Mouse (Mus musculus): ENCODE measurements around the gene Esrrg. TPM values are rescaled to one million over a fixed set of nuclear protein-coding genes. Genes with fewer than 3 reads are reported as not detected.

Esrrg gene
- total RNA-seq, 1 experiment from 2014 or later = not detected

DNA sequence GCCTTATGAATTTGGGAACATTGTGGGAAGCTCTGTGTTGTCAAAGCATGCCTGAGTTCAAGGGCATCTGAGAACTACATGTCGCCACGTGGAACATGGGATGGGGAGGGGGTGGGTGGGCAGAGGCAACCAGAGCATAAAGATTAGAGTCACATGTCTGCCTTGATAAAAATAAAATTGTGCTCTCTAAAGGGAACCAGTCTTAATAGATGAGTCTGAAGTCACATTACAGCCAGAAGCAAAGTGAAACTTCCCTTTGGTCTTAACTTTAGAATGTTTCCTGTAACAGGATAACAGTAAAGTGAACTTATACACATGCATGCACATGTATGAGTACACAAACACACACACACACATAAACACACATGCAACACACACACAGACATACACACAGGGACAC is 545.1 kb downstream of the Esrrg start:
- ATAC-seq (ENCODE audit: extremely low read depth, insufficient number of reproducible peaks, low FRiP score, poor library complexity, severe bottlenecking) = no peak

DNA sequence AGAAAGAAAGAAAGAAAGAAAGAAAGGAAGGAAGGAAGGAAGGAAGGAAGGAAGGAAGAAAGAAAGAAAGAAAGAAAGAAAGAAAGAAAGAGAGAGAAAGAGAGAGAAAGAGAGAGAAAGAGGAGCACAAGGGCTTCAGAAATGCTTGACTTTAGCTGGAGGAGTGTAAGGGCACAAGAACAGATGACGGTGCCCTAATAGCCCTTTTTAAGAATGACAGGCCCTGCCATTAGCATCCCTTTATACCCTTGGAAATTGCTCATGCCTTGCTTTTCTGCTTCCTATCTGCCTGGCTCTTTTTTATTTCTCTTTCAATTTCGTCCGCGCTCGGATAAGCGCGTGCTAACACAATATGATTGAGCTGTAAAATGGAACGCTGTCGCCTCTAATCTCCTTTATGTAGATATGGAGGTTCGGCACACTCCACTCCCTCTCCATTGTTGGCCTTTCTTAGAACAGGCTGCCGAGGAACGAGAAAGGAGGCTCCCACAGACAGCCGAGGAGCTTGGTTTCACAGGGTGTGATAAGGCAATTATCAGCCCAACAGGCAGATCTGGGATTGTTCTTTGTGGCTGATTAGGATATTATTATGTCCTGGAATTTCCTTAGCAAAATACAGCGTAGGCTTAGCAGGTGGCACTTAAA is 546.0 kb downstream of the Esrrg start:
- ATAC-seq (ENCODE audit: extremely low read depth, insufficient number of reproducible peaks, low FRiP score, poor library complexity, severe bottlenecking) = no peak

DNA sequence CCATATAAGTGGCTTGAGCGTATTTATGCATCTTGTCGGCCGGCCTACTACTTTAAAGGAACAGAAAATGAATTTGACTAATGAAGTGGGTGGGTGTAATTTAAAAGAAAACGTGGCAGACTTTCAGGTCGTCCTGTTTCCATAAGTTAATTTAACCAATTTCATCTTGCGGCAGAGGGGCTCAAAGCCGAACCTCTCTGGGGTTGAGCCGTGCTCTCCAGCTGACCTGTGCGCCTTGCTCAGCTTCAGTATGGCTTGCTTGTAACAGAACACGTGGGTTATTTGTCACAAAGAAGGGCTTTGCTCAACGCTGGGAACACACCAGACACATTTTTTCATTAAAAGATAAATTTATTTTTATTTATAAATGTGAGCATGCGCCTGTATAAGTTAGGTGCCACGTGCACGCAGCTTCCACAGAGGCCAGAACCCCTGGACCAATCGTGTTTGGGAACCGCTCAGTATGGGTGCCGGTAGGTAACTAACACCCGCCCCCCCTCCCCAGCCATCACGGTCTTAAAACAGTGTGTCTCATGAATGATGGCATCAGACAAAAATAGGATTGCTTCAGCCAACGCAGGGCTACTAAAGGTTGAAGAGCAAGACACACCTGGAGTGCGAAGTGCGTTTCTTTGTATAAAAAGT is 546.7 kb downstream of the Esrrg start:
- ATAC-seq (ENCODE audit: extremely low read depth, insufficient number of reproducible peaks, low FRiP score, poor library complexity, severe bottlenecking) = no peak

DNA sequence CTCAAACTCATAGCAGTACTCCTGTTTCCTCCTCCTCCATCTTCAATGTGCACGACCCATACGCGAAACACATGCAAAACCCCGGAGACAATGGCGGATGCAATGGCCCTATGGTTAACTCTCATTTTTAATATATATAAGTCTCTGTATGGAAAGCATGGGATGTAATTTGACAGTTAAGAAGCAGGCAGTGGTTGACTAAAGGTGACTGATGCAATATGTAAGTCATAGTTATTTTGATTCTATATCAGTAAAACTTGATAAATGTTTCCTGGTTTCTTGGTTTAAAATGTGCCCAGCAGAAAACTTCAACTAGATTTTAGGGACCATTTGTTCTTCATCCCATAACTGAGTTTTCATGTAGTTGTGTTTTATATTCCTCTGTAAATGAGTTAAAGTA is 547.9 kb downstream of the Esrrg start:
- no peak for ATAC-seq (ENCODE audit: extremely low read depth, insufficient number of reproducible peaks, low FRiP score, poor library complexity, severe bottlenecking)

DNA sequence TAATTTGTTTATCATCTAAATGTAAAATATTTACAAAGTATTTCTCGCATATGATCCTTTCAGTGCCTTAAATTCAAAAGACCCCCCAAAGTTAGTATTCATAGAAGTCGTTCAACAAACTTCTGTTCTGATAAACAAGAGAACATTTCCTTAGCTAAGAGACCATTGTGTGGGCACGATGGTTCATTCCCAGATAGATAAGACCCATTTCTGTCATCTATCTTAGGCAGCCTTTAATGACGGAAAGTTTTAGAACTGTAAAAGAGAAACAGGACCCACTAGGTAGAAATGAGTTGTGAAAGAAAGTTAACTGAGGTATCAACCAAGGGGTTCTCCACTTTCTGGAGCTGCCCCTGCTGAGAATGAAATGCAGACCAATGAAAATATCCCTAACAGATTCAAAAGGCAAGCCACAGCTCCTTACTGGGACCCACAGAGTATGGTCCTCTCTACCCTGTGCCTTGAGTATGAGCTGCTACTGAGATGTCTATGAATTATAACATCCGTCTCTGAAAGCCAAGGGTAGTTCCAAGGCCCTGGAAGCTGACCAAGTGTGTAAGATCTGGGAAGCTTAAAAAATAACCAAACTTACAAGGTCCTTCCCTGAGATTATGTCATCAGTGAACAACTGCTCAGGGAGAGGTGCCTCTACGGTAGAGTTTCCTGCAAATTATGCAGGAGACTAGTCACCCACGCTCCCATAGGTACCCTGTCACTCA is 548.8 kb downstream of the Esrrg start:
- no peak for ATAC-seq (ENCODE audit: extremely low read depth, insufficient number of reproducible peaks, low FRiP score, poor library complexity, severe bottlenecking)

DNA sequence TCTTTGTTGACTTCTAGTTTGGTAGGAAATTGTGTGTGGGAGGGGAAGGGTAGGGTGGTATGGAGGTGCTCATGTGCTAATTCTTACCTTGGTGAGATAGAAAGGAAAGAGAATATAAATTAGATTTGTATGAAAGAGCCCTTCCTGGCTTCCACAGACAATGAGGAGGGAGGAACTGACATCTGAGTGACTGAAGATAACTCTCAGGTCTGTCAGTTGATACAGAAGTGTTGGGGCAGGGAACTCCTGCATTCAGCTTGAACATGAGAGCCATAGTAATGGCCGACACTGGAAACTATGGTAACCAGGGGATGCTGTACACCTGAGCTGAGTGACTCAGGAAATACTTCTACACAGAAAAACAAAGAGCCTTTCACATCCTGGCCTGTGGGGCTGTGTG is 550.1 kb downstream of the Esrrg start:
- ATAC-seq (ENCODE audit: extremely low read depth, insufficient number of reproducible peaks, low FRiP score, poor library complexity, severe bottlenecking) = no peak

DNA sequence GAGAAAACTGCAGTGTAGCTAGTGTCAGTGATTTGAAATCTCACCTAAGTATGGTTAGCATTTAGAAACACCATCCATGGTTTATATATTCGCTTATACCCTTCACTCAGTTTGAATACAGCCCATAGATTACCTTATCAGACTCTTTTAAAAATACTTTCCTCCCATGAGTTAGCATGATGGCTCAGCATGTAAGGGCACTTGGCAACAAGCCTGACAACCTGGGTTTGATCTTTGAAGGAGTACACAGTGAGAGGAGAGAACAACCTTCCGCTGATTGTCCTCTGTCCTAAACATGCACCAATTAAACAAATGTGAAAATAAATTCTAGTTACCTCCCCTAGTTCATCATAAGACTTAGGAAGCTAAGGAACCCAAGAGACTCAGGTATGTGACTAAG is 550.5 kb downstream of the Esrrg start:
- ATAC-seq (ENCODE audit: extremely low read depth, insufficient number of reproducible peaks, low FRiP score, poor library complexity, severe bottlenecking) = no peak

DNA sequence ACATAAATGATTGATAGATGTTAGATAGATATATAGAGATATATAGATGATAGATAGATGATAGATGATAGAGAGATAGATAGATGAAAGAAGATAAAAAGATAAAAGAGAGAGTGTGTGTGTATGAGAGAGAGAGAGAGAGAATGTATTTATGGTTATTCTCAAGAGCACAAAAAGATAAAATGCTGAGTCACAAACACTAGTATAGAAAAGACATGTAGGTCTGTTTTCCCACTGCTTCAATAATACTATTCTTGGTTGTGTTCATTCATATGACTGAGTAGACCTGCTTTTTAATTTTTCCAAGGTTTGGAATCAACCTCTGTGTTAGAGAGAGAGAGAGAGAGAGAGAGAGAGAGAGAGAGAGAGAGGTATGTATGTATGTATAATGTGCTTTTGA is 554.5 kb downstream of the Esrrg start:
- no peak for ATAC-seq (ENCODE audit: extremely low read depth, insufficient number of reproducible peaks, low FRiP score, poor library complexity, severe bottlenecking)

DNA sequence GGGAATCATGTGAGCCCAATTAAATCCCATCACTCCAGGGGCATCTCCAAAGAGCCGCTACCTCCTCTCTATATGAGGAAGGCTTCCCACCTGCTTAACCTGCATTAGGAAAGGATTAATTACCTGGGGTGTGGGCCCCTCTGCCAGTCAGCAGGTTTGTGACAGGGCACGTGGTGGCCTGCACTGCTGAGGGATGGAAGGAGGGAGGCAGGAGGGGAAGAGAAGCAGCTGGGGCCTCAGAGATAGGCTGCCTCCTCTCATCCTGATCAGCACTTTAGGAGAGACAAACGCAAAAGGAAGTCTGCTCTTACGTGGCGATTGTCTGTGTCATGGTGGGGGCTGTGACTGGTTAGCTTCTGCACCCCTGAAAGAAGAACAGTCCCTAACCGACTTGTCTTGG is 555.7 kb downstream of the Esrrg start:
- ATAC-seq (ENCODE audit: extremely low read depth, insufficient number of reproducible peaks, low FRiP score, poor library complexity, severe bottlenecking) = no peak

DNA sequence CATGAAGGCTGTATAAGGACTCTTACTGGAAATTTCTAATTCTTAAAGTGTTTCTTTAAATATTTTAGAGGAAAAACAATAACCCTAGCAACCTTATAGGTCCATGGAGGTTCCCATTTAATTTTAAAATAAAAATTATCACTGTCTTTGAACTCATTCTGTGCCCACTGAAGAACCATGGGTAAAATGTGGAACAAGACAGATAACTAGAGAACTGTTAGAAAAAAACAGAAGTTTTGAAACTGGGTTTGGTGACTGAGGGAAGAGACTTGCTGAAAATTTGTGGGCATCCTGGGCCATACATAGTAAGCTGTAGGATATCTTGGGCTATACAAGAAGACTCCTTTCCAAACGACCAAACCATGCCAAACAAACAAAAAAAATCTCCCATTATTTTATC is 565.3 kb downstream of the Esrrg start:
- no peak for ATAC-seq (ENCODE audit: extremely low read depth, insufficient number of reproducible peaks, low FRiP score, poor library complexity, severe bottlenecking)

DNA sequence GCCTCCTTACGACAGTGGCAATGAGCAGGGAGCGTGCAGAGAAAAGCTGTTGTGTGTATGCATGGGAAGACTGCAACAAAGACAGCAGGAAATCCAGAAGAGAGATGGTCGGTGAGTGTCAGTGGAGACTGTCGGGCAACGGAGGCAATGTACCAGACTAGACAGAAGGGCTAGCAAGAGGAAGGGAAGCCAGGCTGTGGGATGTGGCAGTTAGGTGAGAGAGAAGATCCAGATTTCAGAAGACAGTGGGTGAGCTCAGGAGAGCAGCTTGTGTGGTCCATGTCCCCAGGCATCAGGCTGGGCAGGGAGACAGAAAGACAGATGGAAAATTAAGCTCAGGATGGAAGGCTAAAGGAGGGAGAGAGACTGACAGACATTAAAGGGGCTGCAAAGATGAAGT is 574.4 kb downstream of the Esrrg start:
- no peak for ATAC-seq (ENCODE audit: extremely low read depth, insufficient number of reproducible peaks, low FRiP score, poor library complexity, severe bottlenecking)

DNA sequence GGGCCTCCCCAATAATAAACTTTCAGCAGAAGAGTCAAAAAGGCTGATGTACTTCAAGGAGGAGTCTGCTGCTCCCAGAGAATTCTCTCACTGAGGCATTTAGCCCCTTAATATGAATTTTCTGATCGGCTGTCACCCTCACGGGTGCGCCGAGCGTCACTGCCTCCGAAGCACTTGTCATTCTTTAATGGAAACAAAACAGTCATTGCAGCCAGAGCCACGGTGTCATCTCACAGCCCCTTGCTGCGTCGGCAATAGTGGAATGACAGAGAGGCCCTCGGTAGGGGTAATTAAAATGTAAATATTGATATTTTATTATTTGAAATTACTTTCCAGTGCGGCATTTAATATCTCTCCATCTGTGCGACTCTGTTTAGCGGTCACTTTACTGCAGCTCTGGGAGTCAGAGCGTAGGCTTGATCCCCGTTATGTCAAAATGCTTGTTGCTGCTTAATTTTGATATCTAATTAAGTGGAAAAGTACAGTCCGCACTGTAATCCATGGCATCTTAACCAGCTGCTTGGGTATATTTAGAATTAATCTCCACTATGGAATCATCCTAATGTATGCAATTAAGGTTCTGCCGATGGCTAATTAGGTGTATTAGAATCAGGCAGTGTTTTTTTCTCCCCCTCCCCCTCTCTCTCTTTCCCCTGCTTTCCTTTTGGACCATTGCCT is 578.0 kb downstream of the Esrrg start:
- ATAC-seq (ENCODE audit: extremely low read depth, insufficient number of reproducible peaks, low FRiP score, poor library complexity, severe bottlenecking) = no peak

DNA sequence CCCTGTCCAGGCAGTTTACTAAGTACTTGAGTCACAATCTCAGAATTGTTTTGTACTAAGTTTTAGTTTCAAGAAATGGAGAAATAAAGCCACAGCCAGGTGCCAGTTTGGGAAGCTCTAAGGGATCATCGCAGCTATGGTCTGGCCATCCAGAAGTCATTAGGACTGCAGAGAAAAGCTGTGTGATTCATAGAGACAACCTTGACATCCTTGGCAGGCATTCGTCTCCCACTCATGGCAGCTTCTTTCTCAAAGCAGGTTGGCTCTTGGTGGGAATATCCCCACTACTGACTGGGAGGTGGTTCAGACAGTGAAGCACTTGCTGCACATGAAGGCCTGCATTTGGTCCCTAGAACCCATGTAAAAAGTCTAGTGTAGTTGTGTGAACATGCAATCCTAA is 584.4 kb downstream of the Esrrg start:
- ATAC-seq (ENCODE audit: extremely low read depth, insufficient number of reproducible peaks, low FRiP score, poor library complexity, severe bottlenecking) = no peak

DNA sequence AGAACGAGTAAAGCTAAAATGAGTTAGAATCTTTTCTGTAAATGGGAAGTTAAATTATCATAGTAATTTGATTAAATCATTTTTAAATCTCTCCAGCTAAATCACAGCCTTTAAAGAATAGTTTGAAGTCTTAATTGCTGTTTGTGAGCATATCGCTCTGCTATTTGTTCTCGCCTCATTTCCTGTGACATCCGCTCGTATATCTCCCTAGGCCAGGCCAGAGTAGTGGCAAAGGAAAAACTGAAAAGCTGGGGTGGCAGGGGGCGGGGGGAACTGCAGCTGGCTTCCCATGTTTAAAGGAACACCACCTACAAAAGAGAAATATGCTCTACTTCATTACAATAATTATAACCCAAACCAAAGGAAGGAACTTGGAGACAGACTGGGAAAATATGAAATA is 598.8 kb downstream of the Esrrg start:
- no peak for ATAC-seq (ENCODE audit: extremely low read depth, insufficient number of reproducible peaks, low FRiP score, poor library complexity, severe bottlenecking)

DNA sequence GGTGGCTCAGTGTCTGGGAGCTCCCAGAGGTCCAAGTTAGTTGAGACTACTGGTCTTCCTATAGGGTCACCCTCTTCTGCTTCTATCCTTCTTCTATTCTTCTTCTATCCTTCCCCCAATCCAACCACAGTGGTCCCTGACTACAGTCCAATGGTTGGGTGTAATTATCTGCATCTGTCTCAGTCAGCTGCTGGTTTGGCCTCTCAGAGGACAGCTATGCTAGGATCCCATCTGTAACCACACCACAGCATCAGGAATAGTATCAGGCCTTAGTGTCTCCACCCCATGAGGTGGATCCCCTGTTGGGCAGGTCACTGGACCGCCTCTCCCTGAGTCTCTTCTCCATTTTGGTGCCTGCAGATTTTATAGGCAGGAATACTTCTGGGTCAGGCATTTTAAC is 600.4 kb downstream of the Esrrg start:
- no peak for ATAC-seq (ENCODE audit: extremely low read depth, insufficient number of reproducible peaks, low FRiP score, poor library complexity, severe bottlenecking)

DNA sequence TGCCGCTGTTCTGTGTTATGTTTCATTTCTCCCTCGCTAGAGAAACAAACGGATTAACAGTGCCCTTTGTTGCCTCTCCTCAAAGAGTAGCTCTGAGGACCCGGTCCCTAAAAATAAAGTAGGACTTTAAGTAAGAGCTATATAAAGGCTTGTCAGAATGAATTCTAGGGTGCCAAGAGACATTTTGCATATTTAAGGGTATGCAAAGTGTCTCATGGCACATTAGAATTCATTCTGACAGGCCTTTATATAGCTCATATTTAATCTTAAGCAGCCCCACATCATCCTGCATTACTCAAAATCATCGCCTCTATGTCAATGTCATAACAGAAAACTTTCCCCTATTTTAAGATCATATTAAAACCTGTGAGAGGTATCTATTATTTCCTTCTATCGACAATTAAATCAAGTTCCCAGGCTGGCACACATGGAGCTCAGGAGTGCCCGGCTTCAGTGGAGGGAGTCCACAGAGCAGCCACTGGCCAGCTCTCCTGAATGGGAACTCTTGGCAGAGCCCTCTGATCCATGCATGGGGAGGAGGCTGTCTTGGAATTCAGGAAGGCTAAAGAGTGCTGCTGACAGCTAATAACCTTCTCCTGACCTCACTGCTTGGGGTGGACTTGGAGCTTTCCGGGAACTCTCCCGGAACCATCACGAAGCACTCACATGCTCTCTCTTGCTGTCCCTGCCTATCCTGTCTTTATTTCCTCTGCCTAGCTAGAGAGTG is 606.5 kb downstream of the Esrrg start:
- ATAC-seq (ENCODE audit: extremely low read depth, insufficient number of reproducible peaks, low FRiP score, poor library complexity, severe bottlenecking) = no peak

DNA sequence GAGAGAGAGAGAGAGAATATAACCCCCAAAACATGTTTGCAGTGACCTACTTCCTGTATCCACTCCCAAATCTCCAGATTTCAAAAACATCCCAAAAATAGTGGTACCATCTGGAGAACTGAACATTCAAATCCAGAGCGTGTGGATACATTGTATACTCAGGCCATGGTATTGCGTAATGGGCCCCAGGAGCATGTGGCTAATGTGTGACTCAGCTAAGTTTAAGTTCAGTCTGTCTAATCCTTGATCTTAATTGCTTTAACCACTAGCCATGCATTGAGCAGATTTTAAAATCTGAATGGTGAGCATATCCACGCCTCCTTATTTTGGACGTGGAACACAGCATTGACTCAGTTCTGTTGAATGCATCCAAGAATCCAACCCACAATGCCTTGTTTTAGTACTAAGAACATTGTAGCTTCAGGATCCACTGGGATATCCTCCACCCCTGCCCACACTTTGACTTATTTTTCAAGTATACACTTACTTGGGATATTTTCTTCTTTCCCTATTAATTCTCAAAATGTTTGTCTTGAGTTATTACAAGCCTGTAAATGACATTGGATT is 612.7 kb downstream of the Esrrg start:
- no peak for ATAC-seq (ENCODE audit: extremely low read depth, insufficient number of reproducible peaks, low FRiP score, poor library complexity, severe bottlenecking)

DNA sequence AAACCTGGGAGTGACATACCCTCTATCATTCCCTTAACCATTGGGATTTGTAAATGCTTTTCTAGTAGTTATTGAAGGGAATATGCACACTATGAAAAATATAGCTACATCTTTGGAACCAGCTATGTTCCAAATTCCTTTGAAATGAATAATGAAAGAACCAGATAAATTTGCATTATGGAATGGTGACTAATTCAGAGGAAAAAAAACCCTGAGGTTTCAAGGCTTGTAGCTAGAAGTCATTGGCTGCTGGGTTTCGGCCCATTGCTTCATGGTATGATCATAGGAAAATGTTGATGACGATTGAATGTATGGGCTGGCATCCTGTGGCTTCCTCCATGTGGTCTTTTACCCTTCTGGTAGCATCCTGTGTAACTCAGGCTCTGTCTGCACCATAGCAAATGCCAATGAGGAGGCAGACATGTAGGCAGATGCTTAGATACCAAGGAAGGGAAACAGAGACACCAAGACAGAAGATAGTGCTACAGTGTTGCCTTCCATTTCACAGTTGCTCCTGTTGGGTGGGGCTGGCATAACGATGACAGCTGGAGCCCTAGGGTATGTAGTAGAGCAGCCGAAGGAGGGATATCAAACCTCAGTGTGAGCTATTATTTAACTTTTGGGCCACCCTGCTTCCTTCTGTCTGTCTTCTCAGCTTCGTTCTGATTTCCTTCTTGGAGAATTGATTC is 624.6 kb downstream of the Esrrg start:
- ATAC-seq (ENCODE audit: extremely low read depth, insufficient number of reproducible peaks, low FRiP score, poor library complexity, severe bottlenecking) = no peak
